Mouse (Mus musculus) neural tube, embryonic 12.5 days (tissue): ENCODE results near the gene Ccdc88c. TPM values are rescaled to one million over a fixed set of nuclear protein-coding genes. Genes with fewer than 3 reads are reported as not detected.

ENCODE experiments used
- ATAC-seq: fragments of 200-750 bp; cut with Nextera tagmentation; 2 replicates; pipeline ENCODE4 v1.8.0; 2017; ENCODE audit warnings: low read depth, mild to moderate bottlenecking, moderate TSS enrichment, moderate library complexity; ENCODE audit not compliant: low FRiP score
- H3K27ac ChIP-seq: fragments of 300-500 bp; sonication (generic); 2 replicates; pipeline ENCODE4 v1.5.1; 2016
- H3K27me3 ChIP-seq: fragments of 300-500 bp; sonication (generic); replicated peaks from 2 replicates; pipeline ENCODE4 v1.6.1; 2016; ENCODE audit warnings: mild to moderate bottlenecking
- H3K36me3 ChIP-seq: fragments of 300-500 bp; sonication (generic); 2 replicates; pipeline ENCODE4 v1.6.1; 2016; ENCODE audit warnings: mild to moderate bottlenecking
- H3K4me1 ChIP-seq: fragments of 300-500 bp; sonication (generic); 2 replicates; pipeline ENCODE4 v1.6.1; 2016
- H3K4me2 ChIP-seq: fragments of 300-500 bp; sonication (generic); replicated peaks from 2 replicates; pipeline ENCODE4 v1.6.1; 2016; ENCODE audit warnings: mild to moderate bottlenecking
- H3K4me3 ChIP-seq: fragments of 300-500 bp; sonication (generic); 2 replicates; pipeline ENCODE4 v1.5.1; 2016
- H3K9ac ChIP-seq: fragments of 300-500 bp; sonication (generic); 2 replicates; pipeline ENCODE4 v1.6.1; 2016; ENCODE audit warnings: mild to moderate bottlenecking
- H3K9me3 ChIP-seq: fragments of 300-500 bp; sonication (generic); 2 replicates; pipeline ENCODE4 v1.6.1; 2016; ENCODE audit warnings: mild to moderate bottlenecking
- WGBS: fragments of 180-500 bp; shearing (Covaris S2); methylation state at CpG from one replicate; pipeline ENCODE4 v1.1.7; 2016; 5-methylcytosine and 5-hydroxymethylcytosine counted together
- polyA plus RNA-seq: library from polyadenylated mRNA; unstranded; fragments of >200 nt; fragmentation: Nextera tagmentation; extraction: Ambion mirVana; gene quantifications from 2 replicates; pipeline ENCODE4 v1.2.1, GENCODE M21; 2016

Gene Ccdc88c
- polyA plus RNA-seq, 1 experiment from 2014 or later: 14.7 TPM

DNA sequence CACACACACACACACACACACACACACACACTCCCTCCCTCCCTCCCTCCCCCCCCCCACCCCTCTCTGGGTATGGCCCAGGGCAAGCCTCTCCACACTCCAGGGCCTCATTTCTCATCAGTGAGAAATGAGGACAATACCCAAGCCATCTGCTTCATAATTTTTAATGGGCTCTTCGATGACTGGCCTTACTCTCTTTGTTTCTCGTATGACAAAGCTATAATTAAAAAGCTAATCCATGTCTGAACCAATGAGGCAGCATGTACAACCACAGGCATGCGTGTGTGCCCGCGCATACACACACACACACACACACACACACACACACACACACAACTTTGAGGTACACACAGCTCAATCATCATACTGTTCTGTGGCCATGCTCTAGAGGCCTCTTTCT is 23.9 kb downstream of the Ccdc88c start:
- Histone ChIP-seq H3K4me3 (no peak overlapping the region), H3K4me2 (no peak overlapping the region), H3K9me3 (no peaks in the 10 kb centered on the region), H3K27me3 (no peaks in the 10 kb centered on the region), H3K27ac (no peak overlapping the region), H3K9ac (no peak overlapping the region), H3K36me3 (no peaks in the 10 kb centered on the region), H3K4me1 (peaks cover 20% of the 10 kb centered on the region)
- WGBS: 70% methylated on average over 5 of the region's 5 CpGs
- ATAC-seq: peak; percentile 57

DNA sequence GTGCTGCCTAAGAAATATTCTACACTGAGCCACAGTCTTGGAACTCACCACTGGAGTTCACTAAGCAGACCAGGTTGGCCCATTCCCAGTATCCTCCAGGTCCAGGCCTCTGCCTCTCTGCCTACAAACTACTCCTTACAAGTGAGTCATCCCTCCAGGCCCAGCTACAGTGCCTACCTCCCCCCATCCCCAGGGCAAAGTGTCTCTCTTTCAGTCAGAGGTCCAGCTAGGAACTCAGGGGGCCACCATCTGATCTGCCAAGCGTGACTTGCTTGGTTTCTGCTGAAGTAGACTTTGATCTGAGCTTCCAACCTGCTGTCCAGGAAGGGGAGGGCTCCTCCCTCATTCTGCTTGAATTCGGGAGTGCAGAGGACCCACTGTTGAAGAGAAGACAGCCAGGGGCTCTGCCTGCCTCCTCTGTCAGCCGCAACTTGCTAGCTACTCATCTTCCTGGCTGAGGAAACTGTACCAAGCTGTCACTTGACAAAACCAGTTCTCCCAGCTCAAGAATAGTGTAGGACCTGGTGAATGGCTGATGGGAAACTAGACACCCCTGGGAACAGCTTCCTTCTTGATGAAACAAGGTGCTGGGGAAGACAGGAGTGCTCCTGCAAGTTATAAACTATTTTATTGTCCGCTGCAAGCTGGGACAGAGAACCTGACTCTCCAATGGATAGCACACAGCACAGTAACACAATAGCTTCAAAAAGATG is 25.9 kb downstream of the Ccdc88c start:
- peaks cover 30% of the 10 kb centered on the region for H3K4me1 ChIP-seq
- no peaks in the 10 kb centered on the region for H3K36me3 ChIP-seq
- ATAC-seq: no peak
- no peak overlapping the region for H3K4me3 ChIP-seq
- H3K4me2 ChIP-seq: no peak overlapping the region
- no peak overlapping the region for H3K9ac ChIP-seq
- H3K27me3 ChIP-seq: no peaks in the 10 kb centered on the region
- H3K9me3 ChIP-seq: no peaks in the 10 kb centered on the region
- H3K27ac ChIP-seq: no peak overlapping the region
- WGBS: 30% methylated on average over 4 of the region's 4 CpGs

DNA sequence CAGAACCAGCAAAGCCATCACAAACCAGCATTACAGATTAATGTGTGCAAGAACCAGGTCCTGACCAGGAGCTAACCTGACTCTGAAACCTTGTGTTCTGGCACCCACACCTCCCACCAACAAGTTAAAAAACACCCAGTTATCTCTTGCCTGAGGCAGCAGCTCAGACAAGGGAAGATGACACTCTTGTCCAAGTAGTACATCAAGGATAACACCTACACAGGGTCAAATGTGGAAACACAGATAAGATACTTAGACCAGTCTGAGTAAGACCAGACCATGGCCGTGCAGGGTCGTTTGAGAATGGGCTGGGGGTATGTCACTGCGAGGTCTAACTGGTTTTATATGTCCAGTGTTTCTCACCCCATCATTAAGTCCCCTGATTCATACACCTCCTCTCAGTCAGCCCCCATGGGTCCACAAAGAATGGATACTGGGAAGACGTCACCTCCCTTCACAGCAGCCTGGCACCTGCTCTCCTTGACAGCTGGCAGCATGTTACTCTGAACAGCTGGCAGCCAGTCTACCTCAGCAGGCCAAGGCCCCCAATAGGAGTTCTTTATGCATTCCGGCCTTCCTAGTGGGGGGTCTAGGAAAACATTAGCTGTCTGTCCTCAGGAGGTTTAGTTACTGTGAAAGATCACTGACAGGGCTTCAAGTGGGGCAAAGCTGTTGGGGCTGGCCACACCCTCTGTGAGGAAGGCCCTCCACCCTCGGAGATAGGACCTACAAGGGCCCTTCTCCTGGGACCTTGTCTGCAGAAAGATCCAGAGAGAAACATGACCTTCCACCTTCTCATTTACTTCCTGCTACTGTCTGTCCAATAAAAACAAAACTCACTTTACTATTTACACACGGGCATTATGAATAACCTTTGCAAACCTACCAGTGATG is 29.5 kb downstream of the Ccdc88c start:
- H3K36me3 ChIP-seq: no peaks in the 10 kb centered on the region
- no peak for ATAC-seq
- H3K27ac ChIP-seq: no peak overlapping the region
- no peak overlapping the region for H3K9ac ChIP-seq
- no peak overlapping the region for H3K4me3 ChIP-seq
- H3K27me3 ChIP-seq: no peaks in the 10 kb centered on the region
- no peaks in the 10 kb centered on the region for H3K9me3 ChIP-seq
- 41% methylated on average over 7 of the region's 7 CpGs for WGBS
- peaks cover 56% of the 10 kb centered on the region for H3K4me1 ChIP-seq
- no peak overlapping the region for H3K4me2 ChIP-seq

DNA sequence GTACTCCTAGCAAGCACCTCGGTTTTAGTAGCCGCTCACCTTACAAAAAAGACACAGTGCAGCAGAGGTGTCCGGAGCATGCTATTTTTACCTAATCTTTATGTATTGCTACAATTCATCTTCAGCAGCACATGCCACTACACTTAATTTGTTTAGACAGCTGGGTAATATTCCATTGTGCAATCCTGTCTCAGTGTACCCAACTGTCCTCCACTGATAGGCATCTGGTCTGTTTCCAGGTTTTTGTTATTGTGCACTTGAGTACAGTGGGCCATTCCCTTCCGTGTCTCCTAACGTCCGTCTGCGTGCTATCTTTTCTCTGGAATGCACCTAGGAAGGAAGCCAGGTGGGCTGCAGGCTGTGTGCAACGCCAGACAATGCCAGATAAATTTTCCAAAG is 30.3 kb downstream of the Ccdc88c start:
- Histone ChIP-seq H3K4me3 (no peak overlapping the region), H3K27ac (no peak overlapping the region)
- 63% methylated on average over 8 of the region's 8 CpGs for WGBS

DNA sequence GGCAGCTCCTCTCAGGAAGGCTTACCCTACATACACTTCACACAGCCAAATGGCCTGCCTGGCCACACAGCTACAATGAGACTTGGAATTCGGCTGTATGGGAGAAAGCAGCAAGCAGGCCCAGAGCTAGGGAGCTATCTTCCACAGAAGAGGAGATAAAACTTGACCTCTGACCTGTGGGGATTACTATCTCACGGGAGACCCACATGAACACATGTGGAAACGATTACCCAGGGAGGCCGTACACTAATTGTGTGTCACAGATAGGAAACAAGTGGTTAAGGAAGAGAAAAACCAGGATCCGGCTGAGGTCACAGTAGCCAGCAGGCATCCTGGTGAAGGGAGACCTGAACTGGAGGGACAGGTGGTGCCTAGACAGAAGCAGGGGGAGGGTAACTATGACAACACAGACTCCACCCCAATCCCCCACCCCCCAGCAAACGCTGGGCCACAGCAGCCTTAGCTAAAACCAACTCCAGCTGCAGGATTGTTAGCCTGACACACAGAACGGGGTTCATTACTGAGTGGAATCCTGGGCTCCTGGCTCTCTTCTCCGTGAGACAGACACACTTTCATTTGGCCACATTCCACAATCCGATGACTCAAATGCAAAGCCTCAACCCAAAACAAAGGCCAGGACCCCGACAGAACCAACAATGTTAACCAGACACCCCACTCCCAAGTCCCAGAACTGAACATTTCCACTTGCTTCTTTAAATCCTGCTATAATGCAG is 30.9 kb downstream of the Ccdc88c start:
- Histone ChIP-seq H3K4me1 (peaks cover 56% of the 10 kb centered on the region), H3K27me3 (no peaks in the 10 kb centered on the region), H3K4me3 (no peak overlapping the region), H3K36me3 (no peaks in the 10 kb centered on the region), H3K9me3 (no peaks in the 10 kb centered on the region), H3K9ac (no peak overlapping the region), H3K4me2 (no peak overlapping the region), H3K27ac (no peak overlapping the region)
- ATAC-seq: no peak
- 29% methylated on average over 10 of the region's 10 CpGs for WGBS

More for the DNA sequence above, 30.3 kb downstream of the Ccdc88c start:
- ATAC-seq: no peak
- no peak overlapping the region for H3K4me2 ChIP-seq
- peaks cover 56% of the 10 kb centered on the region for H3K4me1 ChIP-seq
- no peaks in the 10 kb centered on the region for H3K27me3 ChIP-seq
- no peaks in the 10 kb centered on the region for H3K36me3 ChIP-seq
- no peak overlapping the region for H3K9ac ChIP-seq
- H3K9me3 ChIP-seq: no peaks in the 10 kb centered on the region

- no peaks in the 10 kb centered on the region for H3K36me3 ChIP-seq
- no peak overlapping the region for H3K4me2 ChIP-seq
- H3K9ac ChIP-seq: no peak overlapping the region
- 10% methylated on average over 5 of the region's 5 CpGs for WGBS
- H3K27me3 ChIP-seq: no peaks in the 10 kb centered on the region
- no peak for ATAC-seq
- no peaks in the 10 kb centered on the region for H3K9me3 ChIP-seq
- H3K27ac ChIP-seq: no peak overlapping the region
- peaks cover 63% of the 10 kb centered on the region for H3K4me1 ChIP-seq
- no peak overlapping the region for H3K4me3 ChIP-seq
Observed at GRCm38 (mm10) chr12:100996378-100996898, 32.4 kb downstream of the Ccdc88c start.

- Histone ChIP-seq H3K9ac (no peak overlapping the region), H3K36me3 (no peaks in the 10 kb centered on the region), H3K4me1 (peaks cover 67% of the 10 kb centered on the region), H3K27me3 (no peaks in the 10 kb centered on the region), H3K27ac (no peak overlapping the region), H3K9me3 (no peaks in the 10 kb centered on the region), H3K4me2 (no peak overlapping the region), H3K4me3 (no peak overlapping the region)
- ATAC-seq: no peak
- 47% methylated on average over 16 of the region's 16 CpGs for WGBS
Observed at GRCm38 (mm10) chr12:100995607-100996377, 33.1 kb downstream of the Ccdc88c start.

GRCm38 (mm10) chr12:100994140-100995015 is 34.5 kb downstream of the Ccdc88c start:
- Histone ChIP-seq H3K9ac (no peak overlapping the region), H3K4me1 (peaks cover 76% of the 10 kb centered on the region), H3K27ac (no peak overlapping the region), H3K4me3 (no peak overlapping the region), H3K27me3 (no peaks in the 10 kb centered on the region), H3K36me3 (no peaks in the 10 kb centered on the region), H3K9me3 (no peaks in the 10 kb centered on the region), H3K4me2 (no peak overlapping the region)
- 74% methylated on average over 3 of the region's 3 CpGs for WGBS
- ATAC-seq: no peak

DNA sequence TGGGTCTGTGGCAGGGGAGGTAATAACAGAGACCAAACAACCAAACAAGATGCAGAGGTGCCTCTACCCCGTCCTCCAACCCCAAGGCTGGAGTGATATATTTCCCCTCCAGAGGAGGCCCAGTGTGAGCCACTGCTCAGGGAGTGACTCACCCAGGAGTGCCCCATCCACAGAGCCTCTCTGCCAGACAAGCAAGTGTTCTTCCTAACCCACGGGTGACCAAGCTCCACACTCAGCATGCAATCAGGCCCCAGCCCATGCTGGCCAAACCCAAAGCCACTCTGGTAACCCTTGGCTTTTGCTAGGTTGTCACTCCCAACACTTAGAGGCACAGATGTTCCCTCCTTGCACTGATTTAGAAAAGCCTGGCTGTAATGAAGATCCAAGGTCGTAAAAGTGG is 35.7 kb downstream of the Ccdc88c start:
- Histone ChIP-seq H3K27me3 (peaks cover 6% of the 10 kb centered on the region; the same call in 1 of the 2 replicates), H3K4me3 (no peak overlapping the region), H3K4me1 (peaks cover 75% of the 10 kb centered on the region), H3K9ac (no peak overlapping the region), H3K9me3 (no peaks in the 10 kb centered on the region), H3K36me3 (no peaks in the 10 kb centered on the region), H3K27ac (no peak overlapping the region), H3K4me2 (no peak overlapping the region)
- 55% methylated on average over 3 of the region's 3 CpGs for WGBS
- ATAC-seq: no peak

- H3K27ac ChIP-seq: no peak overlapping the region
- H3K4me3 ChIP-seq: no peak overlapping the region
- no peaks in the 10 kb centered on the region for H3K36me3 ChIP-seq
- no peak overlapping the region for H3K4me2 ChIP-seq
- peaks cover 70% of the 10 kb centered on the region for H3K4me1 ChIP-seq
- no peaks in the 10 kb centered on the region for H3K9me3 ChIP-seq
- no peak for ATAC-seq
- 74% methylated on average over 7 of the region's 7 CpGs for WGBS
- peaks cover 6% of the 10 kb centered on the region; the same call in 1 of the 2 replicates for H3K27me3 ChIP-seq
- H3K9ac ChIP-seq: no peak overlapping the region
Observed at GRCm38 (mm10) chr12:100992505-100992904, 36.4 kb downstream of the Ccdc88c start.

DNA sequence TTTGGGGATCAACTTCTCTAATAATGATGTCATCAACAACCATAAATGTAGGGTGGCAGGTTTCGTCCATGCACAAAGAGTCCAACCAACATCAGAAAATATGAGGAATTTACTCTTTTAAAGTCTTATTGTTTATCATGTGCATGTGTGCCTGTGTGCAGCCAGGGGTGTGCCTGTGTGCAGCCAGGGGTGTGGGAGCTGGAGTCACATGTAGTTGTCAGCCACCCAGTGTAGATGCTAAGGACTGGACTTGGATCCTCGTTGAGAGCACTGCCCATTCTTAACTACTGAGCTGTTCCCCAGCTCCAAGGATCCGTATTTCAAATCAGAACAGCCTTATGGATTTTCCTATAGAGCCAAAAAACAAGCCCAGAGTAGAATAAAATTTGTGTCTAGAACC is 37.7 kb downstream of the Ccdc88c start:
- Histone ChIP-seq H3K9me3 (no peaks in the 10 kb centered on the region), H3K36me3 (no peaks in the 10 kb centered on the region), H3K27me3 (peaks cover 6% of the 10 kb centered on the region; the same call in 1 of the 2 replicates), H3K4me3 (no peak overlapping the region), H3K9ac (no peak overlapping the region), H3K27ac (no peak overlapping the region), H3K4me1 (peaks cover 58% of the 10 kb centered on the region), H3K4me2 (peak overlapping the region; percentile 20; the same call in 1 of the 2 replicates)
- no peak for ATAC-seq
- 81% methylated on average over 3 of the region's 3 CpGs for WGBS
